Mouse (Mus musculus): ENCODE data around the gene Atp2a3. TPM values are rescaled to one million over a fixed set of nuclear protein-coding genes. Genes with fewer than 3 reads are reported as not detected.

Atp2a3 gene
- polyA plus RNA-seq, 1 experiment from 2014 or later: 2.6 TPM

DNA sequence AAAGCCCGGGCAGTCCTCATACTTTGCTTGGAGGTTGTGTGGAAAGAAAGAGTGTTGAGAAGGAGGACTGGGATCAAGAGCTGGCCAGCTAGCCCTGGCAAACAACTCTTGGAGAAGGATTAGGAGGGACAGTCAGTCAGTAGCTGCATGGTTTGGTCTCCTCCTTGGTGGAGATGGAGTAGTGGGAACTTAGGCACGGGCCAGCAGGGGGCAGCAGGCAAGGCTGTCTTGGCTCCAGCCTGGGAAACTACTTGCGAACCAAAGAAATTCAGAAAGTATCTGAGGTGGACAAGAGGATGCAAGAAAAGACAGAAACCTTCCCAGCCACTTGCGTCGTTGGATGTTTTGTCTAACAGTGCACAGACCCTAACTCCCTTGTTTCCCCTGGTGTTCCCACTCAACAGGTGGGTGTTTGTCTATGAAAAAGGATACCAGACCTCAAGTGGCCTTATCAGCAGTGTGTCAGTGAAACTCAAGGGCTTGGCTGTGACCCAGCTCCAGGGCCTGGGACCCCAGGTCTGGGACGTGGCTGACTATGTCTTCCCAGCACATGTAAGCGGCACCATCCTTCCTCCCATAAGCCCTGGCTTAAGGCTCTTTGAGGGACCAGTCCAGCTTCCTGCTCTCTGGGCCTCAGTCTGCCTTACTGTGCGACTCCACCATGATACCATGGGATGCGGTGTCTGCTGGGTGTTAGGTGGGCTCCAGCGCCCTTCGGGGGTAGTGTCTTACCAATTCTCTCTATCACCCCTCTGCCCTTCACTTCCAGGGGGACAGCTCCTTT lies 46.9 kb downstream of the Atp2a3 start:
- Histone ChIP-seq H3K4me2 (ENCODE audit: low read length) (no peak overlapping the region), H3K36me3 (ENCODE audit: control insufficient read depth, insufficient read depth, low read length) (no peaks in the 10 kb centered on the region), H3K9ac (ENCODE audit: low read length) (no peak overlapping the region), H3K27me3 (ENCODE audit: control insufficient read depth, insufficient read depth, low read length) (peaks cover 22% of the 10 kb centered on the region), H3K9me3 (ENCODE audit: control insufficient read depth, low read length) (no peaks in the 10 kb centered on the region), H3K4me3 (ENCODE audit: control insufficient read depth in 1 of 2, insufficient read depth in 1 of 2, low read depth in 1 of 2, low read length in 2 of 2) (no peak overlapping the region), H3K27ac (replicated peaks in 1 of 2; ENCODE audit: control insufficient read depth in 1 of 2, insufficient read depth in 1 of 2, low read depth in 2 of 2, low read length in 2 of 2) (no peak overlapping the region), H3K4me1 (ENCODE audit: control insufficient read depth in 2 of 2, insufficient read depth in 2 of 2, low read length in 2 of 2) (peaks cover 15 to 27% of the 10 kb centered on the region in 2 experiments)
- no peak; the same call in 1 of the 2 replicates for ATAC-seq (ENCODE audit: insufficient number of reproducible peaks, insufficient read depth, low FRiP score, low read depth)
- 40% methylated on average over 11 of the region's 11 CpGs for WGBS

DNA sequence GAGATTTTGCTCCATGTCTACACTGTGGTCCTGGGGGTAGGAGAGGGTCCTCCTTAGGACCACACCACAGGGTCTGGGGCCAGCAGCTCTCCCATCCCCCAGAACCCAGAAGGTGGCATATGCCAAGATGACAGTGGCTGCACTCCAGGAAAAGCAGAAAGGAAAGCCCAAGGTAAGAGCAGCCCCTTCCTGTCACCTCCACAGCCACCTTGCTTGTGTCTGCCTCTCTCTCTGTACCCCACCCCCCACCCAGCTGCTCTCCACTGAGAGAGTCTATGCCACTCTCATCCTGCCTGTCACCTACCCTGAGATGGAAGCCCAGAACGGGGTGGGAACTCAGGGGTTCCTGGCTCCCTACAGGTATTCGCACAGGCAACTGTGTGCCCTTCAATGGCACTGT lies 47.9 kb downstream of the Atp2a3 start:
- 70% methylated on average over 2 of the region's 2 CpGs for WGBS
- Histone ChIP-seq H3K4me2 (ENCODE audit: low read length) (no peak overlapping the region), H3K27ac (replicated peaks in 1 of 2; ENCODE audit: control insufficient read depth in 1 of 2, insufficient read depth in 1 of 2, low read depth in 2 of 2, low read length in 2 of 2) (no peak overlapping the region), H3K27me3 (ENCODE audit: control insufficient read depth, insufficient read depth, low read length) (peaks cover 22% of the 10 kb centered on the region), H3K9me3 (ENCODE audit: control insufficient read depth, low read length) (no peaks in the 10 kb centered on the region), H3K9ac (ENCODE audit: low read length) (no peak overlapping the region), H3K4me3 (ENCODE audit: control insufficient read depth in 1 of 2, insufficient read depth in 1 of 2, low read depth in 1 of 2, low read length in 2 of 2) (no peak overlapping the region), H3K4me1 (ENCODE audit: control insufficient read depth in 2 of 2, insufficient read depth in 2 of 2, low read length in 2 of 2) (peaks cover 15 to 27% of the 10 kb centered on the region in 2 experiments), H3K36me3 (ENCODE audit: control insufficient read depth, insufficient read depth, low read length) (no peaks in the 10 kb centered on the region)
- no peak for ATAC-seq (ENCODE audit: insufficient number of reproducible peaks, insufficient read depth, low FRiP score, low read depth)

DNA sequence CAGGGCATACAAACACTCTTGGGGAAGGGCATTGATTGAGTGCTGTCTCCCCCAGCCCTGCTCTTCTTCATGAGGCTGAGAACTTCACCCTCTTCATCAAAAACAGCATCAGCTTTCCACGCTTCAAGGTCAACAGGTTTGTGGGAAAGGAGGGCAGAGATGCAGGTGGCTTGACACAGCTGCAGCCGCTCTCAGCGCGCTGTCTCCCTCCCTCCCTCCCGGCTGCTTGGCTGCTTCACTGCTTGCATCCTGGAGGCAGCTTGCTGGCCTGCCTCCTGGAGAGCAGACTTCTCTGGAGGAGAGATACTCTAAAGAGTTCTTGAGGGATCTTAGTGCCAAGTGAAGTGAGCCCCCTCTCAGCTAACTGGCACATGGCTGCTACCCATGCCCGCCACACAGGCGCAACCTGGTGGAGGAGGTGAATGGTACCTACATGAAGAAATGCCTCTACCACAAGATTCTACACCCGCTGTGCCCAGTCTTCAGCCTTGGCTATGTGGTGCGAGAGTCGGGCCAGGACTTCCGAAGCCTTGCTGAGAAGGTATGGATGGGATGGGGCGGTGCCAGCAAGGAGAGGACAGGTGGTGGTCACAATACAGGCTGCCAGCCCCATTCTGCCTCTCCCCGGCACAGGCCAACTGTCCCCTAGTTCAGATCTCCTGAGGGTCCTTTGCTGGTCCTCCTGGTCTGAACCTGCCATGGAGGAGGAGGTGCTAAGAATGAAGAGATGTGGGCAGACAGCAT lies 48.7 kb downstream of the Atp2a3 start:
- H3K36me3 ChIP-seq (ENCODE audit: control insufficient read depth, insufficient read depth, low read length): no peaks in the 10 kb centered on the region
- H3K4me3 ChIP-seq (ENCODE audit: control insufficient read depth in 1 of 2, insufficient read depth in 1 of 2, low read depth in 1 of 2, low read length in 2 of 2): no peak overlapping the region
- no peak overlapping the region for H3K4me2 ChIP-seq (ENCODE audit: low read length)
- H3K27ac ChIP-seq (replicated peaks in 1 of 2; ENCODE audit: control insufficient read depth in 1 of 2, insufficient read depth in 1 of 2, low read depth in 2 of 2, low read length in 2 of 2): no peak overlapping the region
- no peaks in the 10 kb centered on the region for H3K9me3 ChIP-seq (ENCODE audit: control insufficient read depth, low read length)
- 68% methylated on average over 13 of the region's 13 CpGs for WGBS
- H3K27me3 ChIP-seq (ENCODE audit: control insufficient read depth, insufficient read depth, low read length): peaks cover 22% of the 10 kb centered on the region
- no peak overlapping the region for H3K9ac ChIP-seq (ENCODE audit: low read length)
- no peak for ATAC-seq (ENCODE audit: insufficient number of reproducible peaks, insufficient read depth, low FRiP score, low read depth)
- peaks cover 15 to 31% of the 10 kb centered on the region in 2 experiments for H3K4me1 ChIP-seq (ENCODE audit: control insufficient read depth in 2 of 2, insufficient read depth in 2 of 2, low read length in 2 of 2)

- Histone ChIP-seq H3K4me3 (ENCODE audit: control insufficient read depth in 1 of 2, insufficient read depth in 1 of 2, low read depth in 1 of 2, low read length in 2 of 2) (no peak overlapping the region), H3K27ac (replicated peaks in 1 of 2; ENCODE audit: control insufficient read depth in 1 of 2, insufficient read depth in 1 of 2, low read depth in 2 of 2, low read length in 2 of 2) (no peak overlapping the region), H3K9ac (ENCODE audit: low read length) (no peak overlapping the region), H3K4me1 (ENCODE audit: control insufficient read depth in 2 of 2, insufficient read depth in 2 of 2, low read length in 2 of 2) (peaks cover 7 to 15% of the 10 kb centered on the region in 2 experiments; a peak in 2 of 4 replicates), H3K36me3 (ENCODE audit: control insufficient read depth, insufficient read depth, low read length) (no peaks in the 10 kb centered on the region), H3K4me2 (ENCODE audit: low read length) (no peak overlapping the region), H3K27me3 (ENCODE audit: control insufficient read depth, insufficient read depth, low read length) (peaks cover 39% of the 10 kb centered on the region), H3K9me3 (ENCODE audit: control insufficient read depth, low read length) (no peaks in the 10 kb centered on the region)
- whole genome bisulfite sequencing: 75% methylated on average over 5 of the region's 5 CpGs
- no peak for ATAC-seq (ENCODE audit: insufficient number of reproducible peaks, insufficient read depth, low FRiP score, low read depth)
Observed at GRCm38 (mm10) chr11:73013981-73014380, 53.0 kb downstream of the Atp2a3 start.

GRCm38 (mm10) chr11:73014831-73015344 lies 53.9 kb downstream of the Atp2a3 start:
- Histone ChIP-seq H3K9me3 (ENCODE audit: control insufficient read depth, low read length) (no peaks in the 10 kb centered on the region), H3K4me2 (ENCODE audit: low read length) (no peak overlapping the region), H3K36me3 (ENCODE audit: control insufficient read depth, insufficient read depth, low read length) (no peaks in the 10 kb centered on the region), H3K27ac (replicated peaks in 1 of 2; ENCODE audit: control insufficient read depth in 1 of 2, insufficient read depth in 1 of 2, low read depth in 2 of 2, low read length in 2 of 2) (no peak overlapping the region), H3K9ac (ENCODE audit: low read length) (no peak overlapping the region), H3K4me1 (ENCODE audit: control insufficient read depth in 2 of 2, insufficient read depth in 2 of 2, low read length in 2 of 2) (peaks cover 10 to 18% of the 10 kb centered on the region in 2 experiments; a peak in 2 of 4 replicates), H3K27me3 (ENCODE audit: control insufficient read depth, insufficient read depth, low read length) (peaks cover 39% of the 10 kb centered on the region), H3K4me3 (ENCODE audit: control insufficient read depth in 1 of 2, insufficient read depth in 1 of 2, low read depth in 1 of 2, low read length in 2 of 2) (no peak overlapping the region)
- ATAC-seq (ENCODE audit: insufficient number of reproducible peaks, insufficient read depth, low FRiP score, low read depth): no peak
- WGBS: 84% methylated on average over 4 of the region's 4 CpGs

GRCm38 (mm10) chr11:73015391-73016102 lies 54.6 kb downstream of the Atp2a3 start:
- Histone ChIP-seq H3K9me3 (ENCODE audit: control insufficient read depth, low read length) (no peaks in the 10 kb centered on the region), H3K9ac (ENCODE audit: low read length) (no peak overlapping the region), H3K4me3 (ENCODE audit: control insufficient read depth in 1 of 2, insufficient read depth in 1 of 2, low read depth in 1 of 2, low read length in 2 of 2) (no peak overlapping the region), H3K36me3 (ENCODE audit: control insufficient read depth, insufficient read depth, low read length) (no peaks in the 10 kb centered on the region), H3K27me3 (ENCODE audit: control insufficient read depth, insufficient read depth, low read length) (peaks cover 42% of the 10 kb centered on the region), H3K4me1 (ENCODE audit: control insufficient read depth in 2 of 2, insufficient read depth in 2 of 2, low read length in 2 of 2) (peaks cover 10 to 18% of the 10 kb centered on the region in 2 experiments; a peak in 2 of 4 replicates), H3K4me2 (ENCODE audit: low read length) (no peak overlapping the region), H3K27ac (replicated peaks in 1 of 2; ENCODE audit: control insufficient read depth in 1 of 2, insufficient read depth in 1 of 2, low read depth in 2 of 2, low read length in 2 of 2) (no peak overlapping the region)
- ATAC-seq (ENCODE audit: insufficient number of reproducible peaks, insufficient read depth, low FRiP score, low read depth): no peak
- WGBS: 62% methylated on average over 5 of the region's 5 CpGs

DNA sequence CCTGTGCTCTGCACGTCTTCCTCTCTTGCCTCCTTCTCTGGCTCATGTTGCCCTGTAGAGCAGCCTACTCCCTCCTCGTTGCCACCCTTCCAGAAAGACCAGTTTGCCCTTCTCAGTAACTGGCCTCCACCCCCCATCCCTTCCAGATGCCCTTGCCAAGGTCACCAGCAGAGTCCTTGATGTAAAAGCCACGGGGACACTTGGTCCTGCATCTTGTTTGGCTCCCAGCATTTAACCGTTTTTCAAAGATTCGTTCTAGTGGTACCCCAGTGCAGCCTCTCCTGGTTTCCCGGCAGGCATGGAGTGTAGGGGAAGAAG lies 55.1 kb downstream of the Atp2a3 start:
- Histone ChIP-seq H3K9ac (ENCODE audit: low read length) (no peak overlapping the region), H3K9me3 (ENCODE audit: control insufficient read depth, low read length) (no peaks in the 10 kb centered on the region), H3K4me1 (ENCODE audit: control insufficient read depth in 2 of 2, insufficient read depth in 2 of 2, low read length in 2 of 2) (peaks cover 10 to 18% of the 10 kb centered on the region in 2 experiments; a peak in 2 of 4 replicates), H3K27me3 (ENCODE audit: control insufficient read depth, insufficient read depth, low read length) (peaks cover 47% of the 10 kb centered on the region), H3K27ac (replicated peaks in 1 of 2; ENCODE audit: control insufficient read depth in 1 of 2, insufficient read depth in 1 of 2, low read depth in 2 of 2, low read length in 2 of 2) (no peak overlapping the region), H3K4me2 (ENCODE audit: low read length) (no peak overlapping the region), H3K4me3 (ENCODE audit: control insufficient read depth in 1 of 2, insufficient read depth in 1 of 2, low read depth in 1 of 2, low read length in 2 of 2) (no peak overlapping the region), H3K36me3 (ENCODE audit: control insufficient read depth, insufficient read depth, low read length) (no peaks in the 10 kb centered on the region)
- 71% methylated on average over 6 of the region's 6 CpGs for WGBS
- no peak for ATAC-seq (ENCODE audit: insufficient number of reproducible peaks, insufficient read depth, low FRiP score, low read depth)

All from heart, embryonic 14.5 days (tissue).